Mouse (Mus musculus): ENCODE data around the gene Bnc2.

The Bnc2 gene

DNA sequence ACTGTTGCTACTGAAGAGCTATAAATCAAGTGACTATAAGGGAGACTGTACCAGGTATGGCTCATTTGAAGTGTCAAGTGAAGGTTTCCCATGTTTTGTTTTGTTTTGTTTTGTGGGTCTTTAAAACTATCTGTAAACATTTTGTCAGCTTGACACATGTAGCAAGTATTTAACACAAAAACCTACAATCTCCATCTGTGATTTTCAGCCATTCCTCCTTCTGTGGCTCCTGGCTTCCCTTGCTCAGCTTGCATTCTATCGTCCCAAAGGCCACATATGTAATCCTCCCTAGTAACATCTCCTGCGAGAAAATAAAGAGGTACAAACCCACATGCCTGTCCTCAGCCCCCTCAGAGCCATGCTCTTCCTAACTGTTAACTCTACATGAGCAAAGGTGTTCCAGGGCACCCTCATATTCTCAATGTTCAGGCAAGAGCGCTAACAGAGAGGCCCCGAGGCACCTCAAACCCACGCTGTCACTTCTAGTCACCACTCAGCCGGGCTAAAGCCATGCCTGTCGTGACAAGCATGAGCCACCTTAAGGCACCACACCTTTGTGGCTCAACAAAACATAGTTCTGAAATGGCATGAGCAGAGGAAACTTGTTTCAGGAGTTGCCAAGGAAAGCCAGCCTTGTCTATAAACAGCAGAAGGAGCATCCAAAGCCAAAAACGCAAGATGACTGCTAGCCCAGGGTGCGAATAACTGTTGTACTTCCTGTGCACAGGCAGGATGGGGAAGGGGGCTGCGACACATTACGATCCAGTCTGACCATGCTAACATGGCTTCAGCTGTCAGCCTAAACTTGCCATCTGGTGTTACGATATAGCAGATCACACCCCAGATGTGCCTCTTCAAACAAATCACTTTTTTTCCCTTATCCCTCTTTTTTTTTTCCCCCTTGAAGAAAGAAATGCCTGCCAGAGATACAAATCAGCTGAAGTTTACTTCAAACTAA, 42.0 kb downstream of the Bnc2 start:
- no peak for DNase-seq

DNA sequence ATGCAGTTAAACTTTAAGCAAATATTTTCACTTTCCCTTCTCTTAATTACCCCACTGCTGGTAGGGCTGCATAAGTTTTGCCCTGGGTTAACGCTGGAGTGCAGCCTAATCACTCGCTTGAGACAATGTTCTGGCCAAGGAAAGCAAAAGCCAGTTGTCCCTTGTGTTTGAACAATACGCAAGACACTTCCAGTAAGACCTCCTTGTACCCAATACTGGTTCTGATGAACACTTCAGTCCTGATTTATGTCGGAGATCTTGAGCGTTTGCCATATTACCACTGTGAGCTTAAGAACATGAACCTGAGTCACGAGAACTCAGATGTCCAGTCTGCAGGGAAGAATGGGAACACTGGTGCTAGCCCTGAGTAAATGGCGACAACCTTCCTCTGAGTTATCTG, 47.5 kb downstream of the Bnc2 start:
- DNase-seq = no peak

DNA sequence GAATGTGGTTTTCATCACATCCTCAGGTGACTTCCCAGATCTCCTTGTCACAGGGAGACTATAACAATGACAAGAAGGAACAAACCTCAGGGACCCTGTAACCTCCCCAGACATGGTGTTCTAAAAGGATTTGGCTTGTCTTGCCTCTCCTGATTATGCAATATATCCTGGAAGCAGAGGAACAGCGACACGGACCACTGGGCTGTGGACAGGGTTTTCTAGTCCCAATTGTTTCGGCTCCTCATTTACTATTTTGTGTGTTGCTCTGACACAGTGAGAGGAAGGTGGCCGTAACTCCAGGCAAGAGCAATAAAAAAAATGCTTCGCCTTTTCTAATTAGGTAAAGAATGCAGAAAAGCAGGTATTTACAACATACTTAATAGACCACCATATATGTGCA, 51.8 kb downstream of the Bnc2 start:
- no peak for DNase-seq

DNA sequence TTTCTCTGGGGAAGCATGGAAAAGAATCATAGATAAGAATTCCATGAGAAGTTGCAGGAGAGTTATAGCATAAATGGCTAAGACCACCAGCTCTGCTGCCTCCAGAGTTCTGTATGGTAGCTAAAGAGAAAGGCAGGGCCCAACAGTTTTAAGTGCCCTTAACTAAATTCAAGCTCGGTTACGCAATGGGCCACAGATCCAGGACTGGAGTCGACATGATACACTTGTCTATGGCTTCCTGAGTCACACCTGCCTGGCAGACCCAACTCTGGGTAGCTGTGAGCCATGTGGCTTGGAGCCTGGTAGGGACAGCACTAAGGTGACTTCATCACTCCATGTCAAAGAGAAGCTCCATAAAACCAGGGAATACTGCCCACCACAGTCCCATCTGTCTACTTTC, 53.3 kb downstream of the Bnc2 start:
- no peak for DNase-seq

DNA sequence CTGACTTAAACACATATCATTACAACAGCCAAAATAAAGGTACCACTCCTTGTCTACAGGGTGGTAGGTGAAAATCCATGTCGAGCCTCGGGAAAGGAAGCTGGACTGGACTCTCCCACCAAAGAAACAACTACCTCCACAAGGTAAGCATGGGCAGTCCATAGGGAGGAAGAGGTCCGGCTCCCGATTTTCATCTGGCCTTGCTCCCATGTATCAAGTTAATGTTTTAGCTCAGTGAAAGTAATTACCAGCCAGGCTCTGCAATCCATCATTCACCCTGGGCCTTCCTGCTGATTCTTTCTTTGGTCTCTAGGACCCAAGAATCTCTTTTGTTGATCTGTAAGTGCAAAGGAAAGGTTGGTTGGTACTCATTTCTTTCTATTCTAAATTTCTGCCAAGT, 65.2 kb downstream of the Bnc2 start:
- no peak for DNase-seq

DNA sequence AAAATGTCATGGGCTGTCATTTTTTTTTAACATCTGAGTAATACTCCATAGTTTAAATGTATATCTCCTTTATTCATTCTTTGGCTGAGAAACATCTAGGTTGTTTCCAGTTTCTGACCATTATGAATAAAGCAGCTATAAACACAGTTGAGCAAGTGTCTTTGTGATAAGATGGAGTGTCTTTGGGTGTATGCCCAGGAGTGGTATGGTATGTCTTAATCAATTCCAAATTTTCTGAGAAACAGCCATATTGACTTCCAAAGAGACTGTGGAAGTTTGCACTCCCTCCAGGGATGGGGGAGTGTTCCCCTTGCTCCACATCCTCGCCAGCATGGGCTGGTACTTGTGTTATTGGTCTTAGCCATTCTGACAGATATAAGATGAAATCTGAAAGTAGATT, 70.6 kb downstream of the Bnc2 start:
- DNase-seq = no peak

DNA sequence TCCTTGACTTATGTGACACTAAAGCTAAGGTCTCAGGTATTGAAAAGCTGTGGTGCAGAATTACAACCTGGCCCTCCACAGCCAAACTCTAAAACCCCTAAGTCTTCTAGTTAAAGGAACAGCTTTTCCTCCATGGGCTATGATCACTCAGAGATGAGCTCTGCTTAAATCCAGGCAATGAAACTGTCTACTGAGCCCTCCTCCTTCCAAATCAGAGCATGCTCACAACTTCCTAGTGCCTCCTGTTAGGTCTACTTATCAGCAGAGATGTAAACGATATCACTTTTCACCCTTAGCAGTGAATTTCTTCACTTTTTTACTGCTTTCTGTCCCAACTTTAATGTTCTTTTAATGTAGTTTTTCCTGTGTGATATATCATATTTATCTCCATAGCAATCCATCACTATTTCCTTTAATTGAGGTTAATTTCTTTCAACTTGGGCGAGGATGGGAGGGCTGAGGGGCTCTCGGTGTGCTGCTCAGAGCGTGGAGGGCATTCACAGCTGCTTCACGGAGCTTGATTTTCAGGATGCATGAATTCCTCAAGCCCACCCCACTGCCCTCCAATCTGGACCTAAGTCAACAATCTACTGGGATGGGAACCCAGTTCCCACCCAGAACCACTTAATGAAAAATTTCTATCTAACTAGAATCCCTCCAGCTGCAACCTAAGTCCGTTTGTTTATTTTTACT, 94.7 kb downstream of the Bnc2 start:
- no peak for DNase-seq

DNA sequence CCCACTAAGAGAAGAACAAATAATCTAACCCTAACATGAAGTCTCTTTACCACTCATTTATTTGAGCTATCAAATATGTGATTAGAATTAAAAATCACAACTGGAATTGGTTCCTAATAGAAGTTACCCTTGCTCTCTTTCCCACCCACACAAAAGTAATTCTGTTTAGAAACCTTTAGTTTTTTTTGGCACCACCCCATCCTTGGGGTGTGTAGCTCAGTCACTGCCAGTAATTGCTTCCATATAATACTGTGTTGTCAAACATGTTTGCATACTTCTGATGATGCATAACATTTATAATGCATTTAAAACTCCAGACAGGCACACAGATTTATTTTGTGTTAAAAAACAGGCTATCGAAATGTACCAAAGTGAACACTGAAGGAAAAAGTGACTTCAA, 96.8 kb downstream of the Bnc2 start:
- DNase-seq = no peak

DNA sequence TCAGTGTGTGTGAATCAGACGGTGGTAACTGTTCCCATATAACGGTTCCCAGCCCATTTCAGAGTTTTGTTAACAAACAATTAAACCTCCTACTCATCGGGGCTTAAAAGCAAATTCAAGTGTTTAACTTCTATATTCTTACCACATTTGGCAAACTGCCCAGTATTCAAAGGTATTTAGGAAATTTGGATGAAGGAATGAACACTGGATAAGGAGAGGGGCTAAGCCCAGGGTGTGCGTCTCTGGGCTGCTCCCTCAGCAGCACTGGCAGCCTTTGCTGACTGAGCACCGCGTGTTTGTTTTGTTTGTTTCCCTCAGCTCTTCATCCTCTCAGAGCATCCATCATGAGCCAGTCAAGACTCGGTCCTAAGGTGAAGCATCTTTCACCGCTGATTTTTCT, 109.0 kb downstream of the Bnc2 start:
- no peak for DNase-seq

DNA sequence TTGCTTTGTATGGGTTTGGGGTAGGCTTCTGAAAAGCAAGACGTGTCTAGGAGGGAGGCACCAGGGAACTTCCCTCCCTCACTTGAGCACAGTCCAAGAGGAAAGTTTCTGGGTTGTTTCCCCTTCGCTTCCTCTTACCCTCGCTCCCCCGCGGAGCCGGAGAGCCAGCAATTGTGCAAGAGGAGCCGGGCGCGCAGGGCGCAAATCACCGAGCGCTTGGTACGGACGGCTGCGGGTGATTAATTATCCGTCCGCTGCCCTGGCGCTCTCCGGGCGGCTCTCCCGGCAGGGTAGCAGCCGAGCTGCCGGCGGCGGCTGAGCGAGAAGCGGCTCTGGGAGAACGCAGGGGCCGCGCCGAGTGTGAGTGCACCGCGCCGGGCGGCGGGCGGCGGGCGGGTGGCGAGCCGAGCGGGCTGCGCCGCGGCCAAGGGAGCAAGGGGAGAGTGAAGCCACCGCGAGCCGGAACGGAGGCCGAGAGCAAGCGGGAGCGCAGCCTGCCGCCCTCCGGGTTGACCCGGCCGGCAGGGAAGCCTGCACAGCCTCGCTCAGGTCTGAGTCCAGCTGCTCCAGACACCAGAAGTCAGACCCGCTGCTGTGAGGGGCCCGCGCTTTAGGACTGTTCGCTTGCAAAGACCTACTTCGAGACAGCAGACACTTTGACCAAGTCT, 129.7 kb downstream of the Bnc2 start:
- peak; percentile 81 for DNase-seq

DNA sequence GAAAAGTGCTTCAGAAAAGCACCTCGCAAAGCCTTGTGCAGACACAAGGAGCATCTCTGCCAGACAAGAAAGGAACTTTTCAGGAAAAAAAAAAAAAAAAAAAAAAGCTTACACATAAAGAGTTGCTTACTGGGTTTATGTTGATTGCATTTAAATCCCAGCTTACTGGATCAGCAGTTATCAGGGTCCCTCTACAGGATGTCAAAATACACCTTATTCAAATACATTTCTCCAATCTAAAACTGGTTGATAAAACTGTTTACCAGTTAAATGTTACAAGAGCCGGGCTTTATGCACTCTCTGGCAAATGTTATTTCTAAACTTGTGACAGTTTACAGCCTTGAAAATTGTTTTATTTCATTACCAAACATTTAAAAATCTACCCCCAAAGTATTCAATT, 130.4 kb downstream of the Bnc2 start:
- no peak for DNase-seq

DNA sequence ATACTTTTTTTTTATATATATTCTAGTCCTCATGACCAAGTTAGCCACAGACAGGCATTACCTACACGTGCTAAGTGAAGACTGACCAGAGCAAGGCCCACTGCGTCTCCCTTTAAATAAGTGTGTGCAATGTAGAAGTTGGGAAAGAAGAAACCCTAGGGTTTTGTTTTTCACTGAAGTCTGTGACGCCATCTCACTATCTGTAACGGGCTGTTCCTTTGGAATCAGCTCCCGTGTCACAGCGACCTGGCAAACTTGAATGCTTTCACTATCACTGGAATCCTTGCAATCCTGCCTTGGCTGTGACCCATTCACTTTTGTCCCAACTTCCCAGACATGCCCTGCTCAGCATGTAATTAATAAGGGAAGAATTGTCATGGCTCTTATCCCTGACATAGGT, 134.5 kb downstream of the Bnc2 start:
- no peak for DNase-seq

DNA sequence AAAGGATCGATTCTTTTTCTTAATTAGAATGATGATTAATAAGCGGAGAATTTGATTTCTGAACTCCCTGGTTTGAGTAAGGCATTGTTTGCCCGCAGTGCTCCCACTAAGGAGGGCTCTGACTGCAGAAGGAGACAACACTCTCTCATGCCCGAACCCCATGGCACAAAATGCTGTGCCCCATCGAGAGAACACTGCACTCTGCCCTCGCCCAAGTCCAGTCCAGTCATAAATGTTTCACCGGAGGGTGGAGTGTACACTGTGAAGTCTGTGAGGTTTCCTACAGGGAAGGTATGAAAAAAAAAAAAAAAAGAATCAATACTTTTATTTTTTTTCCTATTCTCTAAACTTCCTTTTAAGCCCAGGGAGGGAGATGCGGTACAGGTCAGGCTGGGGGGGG, 135.7 kb downstream of the Bnc2 start:
- DNase-seq = no peak

DNA sequence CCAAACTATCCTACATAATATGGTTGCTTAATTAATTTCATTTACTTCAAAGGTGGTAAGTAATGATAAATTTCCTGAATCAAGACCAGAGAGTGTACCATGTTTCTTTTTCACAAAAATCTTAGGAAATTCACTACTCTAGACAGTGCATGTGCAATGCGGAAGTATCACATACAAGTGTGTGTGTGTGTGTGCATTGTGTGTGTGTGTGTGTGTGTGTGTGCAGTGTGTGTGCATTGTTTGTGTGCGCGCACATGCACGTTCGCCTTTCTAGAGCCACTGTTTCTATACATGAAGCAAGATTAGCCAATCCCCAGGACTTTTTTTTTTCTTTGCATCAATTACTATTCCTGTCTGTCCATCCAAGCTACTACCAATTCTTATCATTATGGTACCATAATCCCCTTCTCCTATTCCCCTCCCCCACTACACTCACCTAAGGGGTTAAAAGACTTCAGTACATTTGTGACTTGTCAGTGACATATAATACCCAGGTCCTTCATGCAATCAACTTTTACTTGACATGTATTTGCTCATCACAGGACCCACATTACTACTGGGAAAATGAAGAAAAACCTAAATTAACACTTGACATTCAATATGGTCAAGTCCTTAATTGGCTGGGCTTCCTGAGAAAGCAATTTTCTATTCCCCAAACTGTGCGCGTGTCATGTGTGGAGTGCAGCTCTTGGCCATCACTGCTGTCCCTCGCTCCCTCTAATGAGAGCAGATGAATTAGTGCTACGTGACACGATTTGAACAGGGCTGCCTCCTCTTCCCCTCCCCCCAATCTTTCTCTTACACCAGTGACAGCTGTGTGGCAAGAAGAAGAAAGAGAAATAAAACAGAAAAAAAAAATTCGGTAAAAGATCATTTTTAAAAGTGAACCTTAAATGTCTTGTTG, 145.9 kb downstream of the Bnc2 start:
- peak; percentile 65 for DNase-seq

DNA sequence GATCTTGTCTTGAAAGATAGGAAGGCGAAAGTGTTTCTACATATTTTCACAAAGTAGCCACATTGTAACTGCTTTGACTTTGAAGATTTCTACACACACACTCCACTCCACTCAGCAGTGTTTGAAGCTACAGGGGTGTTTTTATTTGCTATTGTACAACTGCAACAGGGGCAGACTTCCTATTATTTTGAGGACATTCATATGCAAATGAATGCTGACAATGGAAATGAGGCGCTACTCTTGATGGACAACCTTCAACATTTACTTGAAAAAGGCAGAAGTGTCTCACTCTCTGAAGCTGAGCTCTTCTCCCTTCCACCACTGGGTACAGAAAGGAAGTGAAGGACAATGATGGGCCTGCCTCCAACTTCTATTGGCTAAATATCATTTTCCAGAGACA, 146.7 kb downstream of the Bnc2 start:
- no peak for DNase-seq

DNA sequence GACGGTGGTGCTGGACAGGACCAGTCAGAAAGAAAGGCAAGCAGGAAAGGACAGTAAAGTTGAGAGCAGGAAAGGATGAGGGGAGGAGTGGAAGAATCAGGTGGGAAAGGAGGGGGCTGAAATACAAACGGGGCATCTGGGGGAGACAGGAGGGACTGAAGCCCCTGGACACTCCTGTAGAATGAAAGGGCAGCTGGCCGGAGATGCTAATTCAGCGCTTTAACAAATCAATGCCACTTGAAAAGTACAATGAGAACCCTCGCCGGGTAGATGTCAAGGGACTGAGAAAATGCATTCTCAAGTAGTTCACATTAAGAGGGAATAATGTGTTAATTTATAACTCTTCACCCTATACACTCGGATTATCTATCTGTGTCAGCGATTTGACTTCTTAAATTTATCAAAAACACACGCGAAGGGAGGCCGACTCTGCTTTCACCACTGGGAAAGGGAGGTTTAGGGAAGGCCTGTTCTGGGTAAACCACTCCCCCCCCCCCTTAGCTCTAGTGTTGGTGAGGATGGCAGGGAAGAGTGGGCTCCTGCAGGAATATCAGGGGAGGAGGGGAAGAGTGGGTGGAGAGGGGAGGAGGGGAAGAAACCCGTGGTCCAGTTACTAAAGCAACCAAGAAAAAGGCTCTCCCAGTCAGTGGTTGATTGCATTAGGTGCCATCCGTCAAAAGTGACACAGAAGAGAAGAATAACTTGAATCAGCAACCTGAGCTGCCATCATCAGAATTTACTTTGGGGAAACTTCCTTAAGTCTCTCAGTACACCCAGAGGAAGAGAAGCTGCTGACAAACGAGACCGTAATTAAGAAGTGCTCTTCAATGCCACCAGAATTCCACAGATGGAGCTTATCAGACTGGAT, 147.8 kb downstream of the Bnc2 start:
- DNase-seq = no peak

DNA sequence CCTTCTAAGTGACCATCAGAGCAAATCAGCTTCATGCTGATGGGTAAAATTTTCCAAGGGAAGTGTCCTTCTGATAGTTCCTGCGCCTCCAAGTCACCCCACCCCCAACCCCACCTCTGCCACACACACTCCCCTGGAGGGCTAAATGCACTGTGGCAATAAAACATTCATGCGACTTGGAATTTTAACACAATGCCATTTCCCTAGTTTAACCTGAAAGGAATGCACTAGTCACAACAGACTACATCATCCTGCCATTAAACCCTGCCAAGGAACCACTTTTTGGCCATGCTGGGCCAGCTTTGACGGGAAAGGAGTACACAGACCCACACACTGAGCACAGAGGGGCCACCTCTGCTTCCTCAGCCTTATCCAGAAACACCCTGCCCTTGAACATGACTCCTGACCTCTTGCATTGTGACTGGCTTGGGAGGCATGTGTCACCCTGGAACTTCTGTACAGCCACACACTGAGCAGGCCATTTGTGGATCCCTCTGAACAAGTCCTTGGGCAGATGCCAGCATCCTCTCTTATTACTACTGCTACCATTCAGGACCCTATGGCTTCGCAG, 151.3 kb downstream of the Bnc2 start:
- DNase-seq = peak; percentile 52

DNA sequence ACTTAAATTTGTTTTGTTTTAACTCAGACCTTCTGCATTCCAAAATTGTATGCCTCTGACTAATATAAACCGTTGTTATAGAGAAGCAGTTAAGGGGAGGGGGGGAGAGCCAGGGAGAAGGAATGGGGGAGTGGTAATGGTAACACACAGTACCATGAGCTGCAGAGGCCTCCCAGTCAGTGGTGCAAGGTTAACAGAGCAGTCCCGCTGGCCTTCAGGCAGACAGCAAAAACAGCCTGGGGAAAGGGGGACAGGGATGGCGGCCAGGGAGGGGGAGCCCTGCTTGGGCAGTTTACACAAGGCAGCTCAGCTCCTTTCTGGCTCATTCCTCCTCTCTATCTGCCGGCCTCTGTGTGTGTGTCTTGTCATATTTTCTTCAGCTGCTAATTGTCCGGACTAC, 151.9 kb downstream of the Bnc2 start:
- DNase-seq = no peak

DNA sequence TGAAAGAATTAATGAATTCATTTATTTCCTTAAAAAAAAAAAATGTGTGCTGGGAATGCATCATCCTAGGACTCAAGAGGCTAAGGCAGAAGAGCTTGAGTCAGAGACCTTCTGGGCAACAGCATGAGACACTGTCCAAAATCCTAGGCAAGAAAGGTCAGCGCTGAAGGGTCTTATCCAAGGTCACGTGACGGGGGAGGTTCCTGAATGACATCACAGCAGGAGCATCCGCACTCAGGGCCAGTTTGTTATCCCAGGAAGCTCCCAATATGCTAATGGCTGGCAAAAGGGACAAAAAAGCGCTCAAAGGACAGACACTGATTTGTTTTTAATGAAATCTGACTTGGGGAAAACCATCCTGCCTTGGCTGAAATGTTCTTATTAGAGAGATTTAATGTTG, 153.5 kb downstream of the Bnc2 start:
- no peak for DNase-seq

DNA sequence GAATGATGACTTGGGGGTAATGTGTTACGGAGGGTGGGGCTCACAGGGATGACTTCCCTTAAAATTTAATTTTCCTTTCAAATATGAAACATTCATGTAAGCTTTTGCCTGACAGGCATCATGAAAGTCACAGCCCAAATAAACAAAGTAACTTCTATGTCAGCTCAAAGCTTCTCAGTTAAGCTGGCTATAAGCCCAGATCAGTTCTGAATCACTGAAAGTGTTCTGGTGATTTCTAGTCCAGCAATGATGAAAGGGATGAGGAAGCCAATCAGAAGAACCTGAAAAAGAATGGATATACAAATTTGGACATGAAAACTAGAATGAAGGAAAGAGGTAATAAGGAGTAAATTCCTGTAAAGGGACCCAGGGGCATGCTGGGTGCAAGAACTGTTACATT, 164.6 kb downstream of the Bnc2 start:
- no peak for DNase-seq

DNA sequence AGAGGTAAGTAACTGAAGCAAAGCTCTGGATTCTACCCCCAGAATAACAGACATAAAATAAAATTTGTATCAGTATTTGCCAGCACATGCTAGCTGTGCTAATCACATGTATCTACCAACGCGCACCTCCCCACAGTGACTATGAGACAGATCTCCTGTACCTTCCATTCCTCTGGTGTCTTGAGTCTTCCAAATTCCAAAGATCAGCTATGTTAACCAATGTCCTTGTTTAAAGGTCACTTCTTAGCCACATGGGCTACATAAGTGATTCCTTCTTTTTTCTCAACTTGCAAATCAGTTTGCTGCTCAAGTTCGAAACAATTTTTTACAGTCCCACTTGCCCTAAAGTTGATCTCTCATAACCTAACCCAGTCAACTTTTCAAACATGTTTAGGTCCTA, 167.5 kb downstream of the Bnc2 start:
- DNase-seq = no peak
